Mouse (Mus musculus) cortical plate, adult 2 months (tissue): Measurements from ENCODE around the gene Gse1.

Source experiments
- CTCF ChIP-seq: fragments of 200-500 bp; IDR thresholded peaks from 2 replicates; pipeline ENCODE4 v1.5.1; 2011; ENCODE audit warnings: mild to moderate bottlenecking, control low read depth, low read length; ENCODE audit not compliant: insufficient read depth; ENCODE audit errors: extremely low read depth
- POLR2A ChIP-seq: fragments of 200-500 bp; IDR thresholded peaks from 2 replicates; pipeline ENCODE4 v1.6.1; 2011; ENCODE audit warnings: mild to moderate bottlenecking, low read length, control low read depth; ENCODE audit not compliant: insufficient read depth; ENCODE audit errors: extremely low read depth

DNA sequence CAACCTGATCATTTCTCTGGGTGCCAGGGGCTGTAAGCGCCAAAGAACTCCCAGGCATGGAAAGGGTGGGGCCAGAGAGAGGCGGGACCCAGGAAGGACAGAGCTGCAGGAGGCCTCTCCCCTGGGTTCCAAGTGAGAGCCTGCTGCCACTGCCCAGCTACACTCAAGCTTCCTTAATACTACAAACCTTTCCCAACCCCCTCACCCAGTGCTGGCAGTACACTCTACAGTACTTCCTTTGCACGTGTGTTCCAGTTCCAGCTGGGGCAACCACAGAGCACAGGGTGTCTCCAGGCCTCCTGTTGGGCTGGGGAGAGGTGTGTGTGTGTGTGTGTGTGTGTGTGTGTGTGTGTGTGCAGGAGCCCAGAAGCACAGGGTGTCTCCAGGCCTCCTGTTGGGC is 56.8 kb downstream of the Gse1 start:
- no peak for TF ChIP-seq CTCF
- TF ChIP-seq POLR2A, result no peak
